Mouse (Mus musculus): ENCODE results near the gene Selenop.
"Not testable (repeated sequence)": the region's sequence is repeated elsewhere in the genome, so short reads cannot be mapped to it uniquely, and the experiment has no call there.

Selenop gene

GRCm38 (mm10) chr15:3268247-3268646 lies at the start of gene Selenop:
Selenop (plus strand) TSS chr15:3268547.
- DNase-seq (ENCODE audit: low spot score), result no peak

GRCm38 (mm10) chr15:3218668-3219067 lies 49.7 kb upstream of the Selenop start:
- not testable (repeated sequence) for DNase-seq (ENCODE audit: low spot score)

- DNase-seq (ENCODE audit: low spot score), result no peak
Observed at GRCm38 (mm10) chr15:3222803-3223437, 45.4 kb upstream of the Selenop start.

DNA sequence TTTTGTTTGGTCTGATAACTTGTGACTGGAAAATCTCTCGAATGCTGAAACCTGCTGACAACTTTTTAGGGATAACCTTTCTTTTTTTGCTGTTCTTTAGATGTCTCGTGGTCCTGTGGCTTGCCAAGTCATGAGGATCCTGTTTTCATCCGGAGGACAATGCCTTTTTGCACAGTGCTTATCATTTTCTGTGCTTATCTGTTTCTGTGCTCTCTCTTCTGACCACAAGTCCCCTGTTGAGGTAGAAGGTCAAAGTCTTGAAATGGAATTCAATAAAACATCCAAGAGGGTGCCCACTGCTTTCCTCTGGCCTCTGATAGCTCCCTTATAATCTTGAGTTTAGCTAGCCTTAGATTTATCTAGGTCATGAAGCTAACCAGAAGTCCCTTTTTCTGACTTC lies 41.8 kb upstream of the Selenop start:
- DNase-seq (ENCODE audit: low spot score), result no peak

- no peak for DNase-seq (ENCODE audit: low spot score)
Observed at GRCm38 (mm10) chr15:3228185-3228584, 40.2 kb upstream of the Selenop start.

DNA sequence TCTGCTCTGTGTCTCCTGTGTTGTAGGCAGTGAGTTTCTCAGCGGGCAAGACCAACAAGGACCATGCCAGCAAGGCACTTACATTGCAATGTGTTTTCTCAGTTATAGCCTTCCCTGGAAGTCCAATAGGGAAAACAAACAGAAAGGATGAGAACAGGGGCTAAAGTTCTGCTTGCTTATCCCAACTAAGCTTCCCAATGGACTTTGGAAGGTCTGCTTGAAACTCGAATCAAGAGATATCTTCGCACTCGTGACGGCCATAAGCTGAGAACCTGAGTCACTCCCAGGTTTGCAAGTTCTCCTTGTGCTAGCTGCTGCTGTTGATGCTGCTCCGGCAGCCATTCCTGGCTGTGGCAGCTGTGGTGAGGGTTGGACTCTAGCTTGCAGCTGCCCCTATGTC lies 39.4 kb upstream of the Selenop start:
- no peak for DNase-seq (ENCODE audit: low spot score)

GRCm38 (mm10) chr15:3231004-3231403 lies 37.3 kb upstream of the Selenop start:
- DNase-seq (ENCODE audit: low spot score), result no peak

DNA sequence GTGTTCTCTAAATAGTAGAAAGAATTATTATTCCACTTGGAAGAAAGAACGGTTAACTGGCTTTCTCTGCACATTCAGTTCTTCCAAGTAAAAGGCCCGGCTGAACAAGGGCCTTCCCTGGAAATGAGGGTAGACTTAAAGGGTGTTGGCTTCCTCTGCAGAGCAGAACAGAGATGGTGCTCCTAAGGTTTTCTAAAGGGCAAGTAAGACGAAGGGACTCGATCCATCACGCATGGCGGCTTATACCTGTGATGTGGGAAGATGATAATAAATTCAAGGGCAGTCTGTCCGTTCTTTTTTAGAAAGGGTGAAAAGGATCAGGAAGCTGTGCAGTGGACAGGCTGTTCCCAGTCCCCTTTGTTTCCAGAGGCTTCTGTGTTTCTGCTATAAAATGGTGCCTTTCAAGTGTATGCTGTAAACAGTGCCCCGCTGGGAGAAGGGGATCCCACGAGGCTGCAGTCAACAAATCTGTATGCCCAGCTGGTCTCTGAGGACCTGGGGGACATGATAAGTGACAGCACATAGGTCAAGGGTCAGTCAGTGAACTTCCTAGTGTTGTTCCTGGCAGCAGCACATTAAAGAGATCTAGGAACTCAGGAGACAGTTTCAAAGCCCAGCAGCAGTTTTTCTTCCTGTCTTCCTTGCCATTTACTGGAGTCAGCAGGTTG lies 36.0 kb upstream of the Selenop start:
- DNase-seq (ENCODE audit: low spot score), result no peak

- no peak for DNase-seq (ENCODE audit: low spot score)
Observed at GRCm38 (mm10) chr15:3233837-3234551, 34.4 kb upstream of the Selenop start.

GRCm38 (mm10) chr15:3236338-3236737 lies 32.0 kb upstream of the Selenop start:
- no peak for DNase-seq (ENCODE audit: low spot score)

DNA sequence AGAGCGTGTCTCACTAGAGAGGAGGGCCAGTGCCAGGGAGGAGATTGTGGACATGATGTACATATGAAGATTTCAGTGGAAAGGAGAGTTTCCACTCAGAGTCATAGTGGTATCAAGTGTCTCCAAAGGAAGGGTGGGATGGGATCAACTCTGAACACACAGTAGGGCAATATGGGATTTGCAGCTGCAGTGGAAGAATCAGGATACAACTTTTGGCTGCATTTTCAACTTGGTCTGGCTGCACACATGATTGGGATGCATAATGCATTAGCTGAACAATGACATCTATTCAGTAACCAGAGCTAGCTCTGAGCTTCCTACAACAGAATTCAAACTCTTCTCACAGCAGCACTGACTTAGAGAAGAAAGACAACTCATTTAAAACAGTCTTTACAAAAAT lies 30.4 kb upstream of the Selenop start:
- no peak for DNase-seq (ENCODE audit: low spot score)

- not testable (repeated sequence) for DNase-seq (ENCODE audit: low spot score)
Observed at GRCm38 (mm10) chr15:3245036-3245435, 23.3 kb upstream of the Selenop start.

DNA sequence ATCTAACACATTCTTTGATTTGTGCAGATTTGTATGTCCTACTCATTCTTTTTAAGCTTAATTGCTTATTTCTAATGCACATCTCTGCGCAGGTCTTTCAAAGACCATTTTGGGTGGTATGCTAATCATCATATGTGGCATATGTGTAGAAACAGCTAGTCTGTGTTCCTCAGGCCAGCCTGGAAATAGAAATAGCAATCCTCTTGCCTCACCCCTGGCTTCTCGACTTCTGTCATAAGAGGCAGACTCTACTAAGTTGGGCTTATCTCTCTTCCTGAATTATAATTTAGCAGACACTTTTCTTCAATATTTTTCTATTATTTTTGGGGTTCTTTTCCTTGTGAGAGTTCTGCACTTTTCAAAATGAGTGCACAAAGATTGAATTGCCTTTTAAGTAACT lies 17.7 kb upstream of the Selenop start:
- DNase-seq (ENCODE audit: low spot score), result no peak

DNA sequence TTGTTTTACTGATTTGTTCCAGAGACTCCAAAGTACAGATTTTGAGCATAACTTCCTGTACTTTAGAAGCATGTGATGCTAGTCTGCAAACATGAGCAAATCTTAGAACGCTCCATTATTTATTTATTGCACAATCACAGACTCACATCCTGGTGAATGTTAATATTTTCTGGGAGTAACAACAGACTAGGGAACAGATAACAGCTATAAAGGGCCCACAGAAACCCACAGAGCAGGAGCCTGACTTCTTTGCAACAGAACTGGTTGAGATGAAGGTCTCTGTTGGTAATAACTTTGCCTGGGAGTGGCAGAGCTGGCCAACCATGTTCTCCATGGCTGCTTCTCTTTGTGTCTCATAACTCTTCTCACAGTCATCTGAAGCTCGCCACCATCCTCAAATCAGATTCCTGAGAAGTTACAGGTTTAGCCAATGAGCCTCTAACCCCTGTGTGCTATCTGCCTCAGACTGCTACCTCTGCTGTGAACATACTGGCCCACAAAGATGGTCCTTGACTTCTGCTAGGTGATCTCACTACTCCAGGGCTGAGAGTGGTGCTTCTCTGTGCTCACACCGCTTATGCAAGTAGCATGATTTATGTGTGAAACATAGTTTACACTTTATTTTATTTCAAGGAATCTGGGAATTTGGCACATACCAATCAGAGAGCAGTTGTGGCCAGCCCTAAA lies 17.2 kb upstream of the Selenop start:
- DNase-seq (ENCODE audit: low spot score), result no peak

DNA sequence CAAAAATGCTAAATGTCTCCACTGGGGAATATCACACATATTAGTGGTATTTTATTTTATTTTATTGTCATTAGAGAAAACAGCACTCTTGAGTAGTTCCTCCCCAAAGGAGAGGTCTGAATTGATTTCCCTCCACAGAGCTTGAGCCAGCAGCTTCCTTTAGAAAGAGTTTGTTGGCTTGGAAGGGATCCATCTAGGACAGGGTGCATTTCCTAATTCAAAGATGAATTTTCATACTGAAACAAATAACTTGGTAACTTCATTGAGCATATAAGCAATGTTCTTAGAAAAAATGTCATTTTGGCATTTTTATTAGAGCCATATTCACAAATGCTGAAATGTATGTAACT lies 16.7 kb upstream of the Selenop start:
- DNase-seq (ENCODE audit: low spot score), result no peak

GRCm38 (mm10) chr15:3259025-3259424 lies 9.3 kb upstream of the Selenop start:
- DNase-seq (ENCODE audit: low spot score), result no peak

DNA sequence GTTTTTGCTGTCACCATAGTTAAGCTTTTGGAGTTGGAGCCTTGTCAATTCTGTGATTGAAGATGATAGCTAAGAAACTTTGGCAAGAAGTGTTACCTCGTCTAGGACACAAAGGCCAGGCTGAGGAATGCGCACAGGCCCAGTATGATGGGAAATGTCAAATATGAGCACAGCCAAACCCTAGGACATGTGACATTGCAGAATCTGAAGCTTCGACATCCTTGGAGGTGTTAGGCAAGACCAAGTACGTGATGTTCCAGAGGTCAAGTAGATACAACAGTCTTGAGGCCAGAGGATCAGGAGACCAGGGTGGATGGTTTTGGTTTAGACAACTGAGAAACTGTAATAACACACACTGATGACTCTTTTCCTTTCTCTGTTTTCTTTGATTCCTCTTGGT lies 8.0 kb upstream of the Selenop start:
- DNase-seq (ENCODE audit: low spot score), result no peak

DNA sequence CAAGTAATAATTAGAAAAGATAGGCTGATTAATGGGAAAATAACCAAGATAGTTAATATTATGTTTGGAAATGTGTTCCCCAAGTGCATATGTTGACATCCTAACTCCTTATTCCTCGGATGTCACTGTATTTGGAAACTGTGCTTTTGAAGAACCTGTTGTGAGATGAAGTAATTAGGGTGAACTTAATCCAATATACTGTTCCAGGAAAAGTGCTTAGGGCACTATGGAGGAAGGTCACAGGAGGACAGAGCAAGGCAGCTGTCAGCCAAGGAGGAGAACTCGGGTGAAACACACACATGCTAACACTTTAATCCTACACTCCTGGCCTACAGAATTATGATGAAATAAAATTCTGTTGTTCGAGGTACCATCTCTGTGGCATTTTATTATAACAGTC lies 5.5 kb upstream of the Selenop start:
- no peak for DNase-seq (ENCODE audit: low spot score)

GRCm38 (mm10) chr15:3264293-3264692 lies 4.1 kb upstream of the Selenop start:
- no peak for DNase-seq (ENCODE audit: low spot score)

DNA sequence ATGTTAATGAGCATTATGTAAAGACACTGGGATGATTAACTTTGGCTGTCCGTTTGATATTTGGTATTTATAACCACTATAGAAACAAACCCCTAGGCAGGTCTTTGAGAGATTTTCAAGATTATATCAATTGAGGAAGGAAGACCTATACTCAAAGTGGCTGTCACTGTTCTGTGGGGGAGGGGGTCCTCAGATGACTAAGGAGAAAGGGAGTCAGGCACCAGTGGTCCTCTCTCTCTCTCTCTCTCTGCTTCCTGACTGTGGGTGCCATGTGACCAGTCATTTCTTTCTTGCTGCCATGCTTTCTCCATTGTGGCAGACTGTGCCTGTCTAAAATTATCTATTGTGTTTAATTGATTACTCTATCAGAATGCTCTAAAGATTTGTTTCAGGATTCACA lies 3.5 kb upstream of the Selenop start:
- no peak for DNase-seq (ENCODE audit: low spot score)

- no peak for DNase-seq (ENCODE audit: low spot score)
Observed at GRCm38 (mm10) chr15:3269496-3269895, 1.1 kb downstream of the Selenop start.

GRCm38 (mm10) chr15:3269996-3270645 lies 1.8 kb downstream of the Selenop start:
- DNase-seq (ENCODE audit: low spot score), result no peak

All from testis, postnatal 10 days (tissue).